Mouse (Mus musculus) kidney, postnatal 25 days (tissue): Measurements from ENCODE around the gene Ctdsp1.

Experiments
- DNase-seq, 2 experiments: peaks; one replicate each; pipeline ENCODE4 v3.0.0; 2021; ENCODE audit warnings: mixed read lengths in 2 of 2

The Ctdsp1 gene

GRCm38 (mm10) chr1:74390924-74391748 is at the start of gene Ctdsp1:
Gene Ctdsp1, plus strand, starts transcription at chr1:74391509.
- DNase-seq = peak; percentile 98 to 99

GRCm38 (mm10) chr1:74341898-74342297 is 49.4 kb upstream of the Ctdsp1 start:
- no peak for DNase-seq

GRCm38 (mm10) chr1:74342308-74342707 is 49.0 kb upstream of the Ctdsp1 start:
- DNase-seq = peak in 1 of 2 experiments; percentile 59

- DNase-seq = peak; percentile 62 to 81
Measured at GRCm38 (mm10) chr1:74343161-74343560, 48.1 kb upstream of the Ctdsp1 start.

- no peak for DNase-seq
Measured at GRCm38 (mm10) chr1:74344163-74344916, 47.0 kb upstream of the Ctdsp1 start.

- no peak for DNase-seq
Measured at GRCm38 (mm10) chr1:74351185-74351769, 40.0 kb upstream of the Ctdsp1 start.

- DNase-seq = no peak
Measured at GRCm38 (mm10) chr1:74352532-74353096, 38.7 kb upstream of the Ctdsp1 start.

GRCm38 (mm10) chr1:74353453-74354229 is 37.7 kb upstream of the Ctdsp1 start:
- DNase-seq = no peak

- no peak for DNase-seq
Measured at GRCm38 (mm10) chr1:74357531-74357930, 33.8 kb upstream of the Ctdsp1 start.

GRCm38 (mm10) chr1:74359952-74360517 is 31.3 kb upstream of the Ctdsp1 start:
- no peak for DNase-seq

- DNase-seq = peak; percentile 76 to 87
Measured at GRCm38 (mm10) chr1:74361812-74362211, 29.5 kb upstream of the Ctdsp1 start, which contains the start of gene Catip. Gene Catip, plus strand, starts transcription at chr1:74362108.

- peak in 1 of 2 experiments; percentile 33 for DNase-seq
Measured at GRCm38 (mm10) chr1:74362325-74363229, 28.7 kb upstream of the Ctdsp1 start.

- peak in 1 of 2 experiments; percentile 48 for DNase-seq
Measured at GRCm38 (mm10) chr1:74363437-74363836, 27.9 kb upstream of the Ctdsp1 start.

- peak in 1 of 2 experiments; percentile 50 for DNase-seq
Measured at GRCm38 (mm10) chr1:74364270-74364669, 27.0 kb upstream of the Ctdsp1 start.

- peak; percentile 59 to 73 for DNase-seq
Measured at GRCm38 (mm10) chr1:74367886-74368645, 23.2 kb upstream of the Ctdsp1 start.

GRCm38 (mm10) chr1:74370040-74370439 is 21.3 kb upstream of the Ctdsp1 start:
- DNase-seq = peak in 1 of 2 experiments; percentile 23

GRCm38 (mm10) chr1:74373372-74373771 is 17.9 kb upstream of the Ctdsp1 start:
- no peak for DNase-seq

GRCm38 (mm10) chr1:74374980-74375379 is 16.3 kb upstream of the Ctdsp1 start, which contains the start of gene Slc11a1:
Gene Slc11a1, plus strand, starts transcription at chr1:74375195.
- DNase-seq = peak in 1 of 2 experiments; percentile 31

- DNase-seq = peak in 1 of 2 experiments; percentile 32
Measured at GRCm38 (mm10) chr1:74375561-74375960, 15.7 kb upstream of the Ctdsp1 start.

- peak in 1 of 2 experiments; percentile 53 for DNase-seq
Measured at GRCm38 (mm10) chr1:74376396-74376795, 14.9 kb upstream of the Ctdsp1 start.
